Mouse (Mus musculus) central nervous system, embryonic 18 days (tissue): ENCODE results near the gene Tram1l1. TPM values are rescaled to one million over a fixed set of nuclear protein-coding genes. Genes with fewer than 3 reads are reported as not detected.

Experiments used
- polyA plus RNA-seq: library from polyadenylated mRNA; depleted of rRNA; stranded (reverse); fragments of >200 nt; gene quantifications from 2 replicates; pipeline ENCODE4 v1.2.3, GENCODE M21; 2012; rRNA removed

Gene Tram1l1
- polyA plus RNA-seq, result 28.1 and 28.6 TPM in 2 replicates

GRCm38 (mm10) chr3:124320821-124321576, at the start of gene Tram1l1:
Gene Tram1l1, plus strand, starts transcription at chr3:124320855.

Other genes with a start within 250 kb of the Tram1l1 start
- gene 1700006A11Rik, start 105.2 kb downstream of the Tram1l1 start, polyA plus RNA-seq, result not detected in 2 replicates